Mouse (Mus musculus) midbrain, embryonic 14.5 days (tissue): ENCODE results near the gene Klk11. TPM values are rescaled to one million over a fixed set of nuclear protein-coding genes. Genes with fewer than 3 reads are reported as not detected.

Experiments
- polyA plus RNA-seq: library from polyadenylated mRNA; unstranded; fragments of >200 nt; fragmentation: Nextera tagmentation; extraction: Ambion mirVana; gene quantifications from 2 replicates; pipeline ENCODE4 v1.2.1, GENCODE M21; 2014

Klk11 gene
- polyA plus RNA-seq, 1 experiment from 2014 or later = not detected

Other genes starting within 250 kb of the Klk11 start
- 0.38 and 0.65 TPM in 2 replicates for gene Cd33, start 230.2 kb upstream of the Klk11 start, polyA plus RNA-seq
- gene Zfp658, start 212.3 kb upstream of the Klk11 start, polyA plus RNA-seq = 7.0 and 10.3 TPM in 2 replicates
- 14.5 and 19.4 TPM in 2 replicates for gene Zfp719, start 195.0 kb upstream of the Klk11 start, polyA plus RNA-seq
- 0.27 and 0.54 TPM in 2 replicates for gene Zfp819, start 167.4 kb upstream of the Klk11 start, polyA plus RNA-seq
- gene Ceacam18, start 139.9 kb upstream of the Klk11 start, polyA plus RNA-seq = 0.15 TPM in 1 of 2 replicates, not detected in the other
- 0.21 TPM in 1 of 2 replicates, not detected in the other for gene Siglece, start 114.4 kb upstream of the Klk11 start, polyA plus RNA-seq
- gene Ctu1, start 102.6 kb upstream of the Klk11 start, polyA plus RNA-seq = 16.6 and 23.4 TPM in 2 replicates
- not detected in 2 replicates for gene Klk14, start 84.2 kb upstream of the Klk11 start, polyA plus RNA-seq
- gene Klk13, start 62.0 kb upstream of the Klk11 start, polyA plus RNA-seq = not detected in 2 replicates
- gene Klk12, start 5.7 kb upstream of the Klk11 start, polyA plus RNA-seq = not detected in 2 replicates
- gene Klk10, start 6.4 kb downstream of the Klk11 start, polyA plus RNA-seq = not detected in 2 replicates
- not detected in 2 replicates for gene Klk9, start 17.3 kb downstream of the Klk11 start, polyA plus RNA-seq
- gene Klk8, start 23.0 kb downstream of the Klk11 start, polyA plus RNA-seq = 6.2 and 6.7 TPM in 2 replicates
- not detected in 2 replicates for gene Klk7, start 36.7 kb downstream of the Klk11 start, polyA plus RNA-seq
- gene Klk6, start 49.9 kb downstream of the Klk11 start, polyA plus RNA-seq = not detected in 2 replicates
- not detected in 2 replicates for gene Klk5, start 67.4 kb downstream of the Klk11 start, polyA plus RNA-seq
- not detected in 2 replicates for gene Klk4, start 106.6 kb downstream of the Klk11 start, polyA plus RNA-seq
- gene Klk15, start 159.1 kb downstream of the Klk11 start, polyA plus RNA-seq = not detected in 2 replicates
- not detected in 2 replicates for gene Klk1b8, start 176.1 kb downstream of the Klk11 start, polyA plus RNA-seq
- not detected in 2 replicates for gene Klk1b1, start 192.1 kb downstream of the Klk11 start, polyA plus RNA-seq
- gene Klk1b9, start 201.5 kb downstream of the Klk11 start, polyA plus RNA-seq = not detected in 2 replicates
- not detected in 2 replicates for gene Klk1b11, start 221.3 kb downstream of the Klk11 start, polyA plus RNA-seq
- gene Klk1b26, start 237.6 kb downstream of the Klk11 start, polyA plus RNA-seq = not detected in 2 replicates